Mouse (Mus musculus): ENCODE measurements around the gene Iqce. TPM values are rescaled to one million over a fixed set of nuclear protein-coding genes. Genes with fewer than 3 reads are reported as not detected.

The Iqce gene
- polyA plus RNA-seq, 1 experiment from 2014 or later: 9.6 TPM

- Histone ChIP-seq H3K27ac (ENCODE audit: low read length) (no peak overlapping the region), H3K9me3 (replicated peaks; ENCODE audit: control insufficient read depth, low read length) (no peaks in the 10 kb centered on the region), H3K4me3 (ENCODE audit: low read length) (no peak overlapping the region), H3K4me1 (ENCODE audit: control insufficient read depth, insufficient read depth, low read length) (0 out of 2 replicates have a peak, but pooled peaks cover 4% of the 10 kb centered on the region), H3K9ac (ENCODE audit: low read length) (no peak overlapping the region), H3K36me3 (ENCODE audit: control insufficient read depth, insufficient read depth) (peaks cover 16% of the 10 kb centered on the region), H3K4me2 (ENCODE audit: low read depth, low read length) (no peak overlapping the region), H3K27me3 (ENCODE audit: control insufficient read depth, insufficient read depth, low read length) (no peaks in the 10 kb centered on the region)
- ATAC-seq (replicated peaks; ENCODE audit: extremely low read depth, insufficient read depth, low FRiP score): no peak
- 21% methylated on average over 6 of the region's 6 CpGs for WGBS
Observed at GRCm38 (mm10) chr5:140619151-140619771, 82.9 kb downstream of the Iqce start.

- ATAC-seq (replicated peaks; ENCODE audit: extremely low read depth, insufficient read depth, low FRiP score): no peak
- 58% methylated on average over 5 of the region's 5 CpGs for WGBS
- no peak overlapping the region for H3K4me2 ChIP-seq (ENCODE audit: low read depth, low read length)
- H3K36me3 ChIP-seq (ENCODE audit: control insufficient read depth, insufficient read depth): peaks cover 4% of the 10 kb centered on the region
- H3K27ac ChIP-seq (ENCODE audit: low read length): no peak overlapping the region
- no peaks in the 10 kb centered on the region for H3K9me3 ChIP-seq (replicated peaks; ENCODE audit: control insufficient read depth, low read length)
- H3K4me3 ChIP-seq (ENCODE audit: low read length): no peak overlapping the region
- no peak overlapping the region for H3K9ac ChIP-seq (ENCODE audit: low read length)
- 0 out of 2 replicates have a peak, but pooled peaks cover 4% of the 10 kb centered on the region for H3K4me1 ChIP-seq (ENCODE audit: control insufficient read depth, insufficient read depth, low read length)
- H3K27me3 ChIP-seq (ENCODE audit: control insufficient read depth, insufficient read depth, low read length): no peaks in the 10 kb centered on the region
Observed at GRCm38 (mm10) chr5:140617714-140618113, 84.5 kb downstream of the Iqce start.

- 0 out of 2 replicates have a peak overlapping the region, but pooled peaks have one; percentile 45 for H3K27ac ChIP-seq (ENCODE audit: low read length)
- 55% methylated on average over 9 of the region's 9 CpGs for WGBS
- no peak overlapping the region for H3K9ac ChIP-seq (ENCODE audit: low read length)
Observed at GRCm38 (mm10) chr5:140616691-140617090, 85.5 kb downstream of the Iqce start.

GRCm38 (mm10) chr5:140616110-140616503, 86.1 kb downstream of the Iqce start:
- peaks cover 12% of the 10 kb centered on the region for H3K4me1 ChIP-seq (ENCODE audit: control insufficient read depth, insufficient read depth, low read length)
- H3K9me3 ChIP-seq (replicated peaks; ENCODE audit: control insufficient read depth, low read length): no peaks in the 10 kb centered on the region
- WGBS: 74% methylated on average over 6 of the region's 6 CpGs
- H3K36me3 ChIP-seq (ENCODE audit: control insufficient read depth, insufficient read depth): no peaks in the 10 kb centered on the region
- no peak overlapping the region for H3K4me2 ChIP-seq (ENCODE audit: low read depth, low read length)
- H3K4me3 ChIP-seq (ENCODE audit: low read length): no peak overlapping the region
- no peak overlapping the region for H3K27ac ChIP-seq (ENCODE audit: low read length)
- ATAC-seq (replicated peaks; ENCODE audit: extremely low read depth, insufficient read depth, low FRiP score): no peak
- no peak overlapping the region for H3K9ac ChIP-seq (ENCODE audit: low read length)
- no peaks in the 10 kb centered on the region for H3K27me3 ChIP-seq (ENCODE audit: control insufficient read depth, insufficient read depth, low read length)

More at GRCm38 (mm10) chr5:140616691-140617090, 85.5 kb downstream of the Iqce start:
- Histone ChIP-seq H3K36me3 (ENCODE audit: control insufficient read depth, insufficient read depth) (no peaks in the 10 kb centered on the region), H3K4me2 (ENCODE audit: low read depth, low read length) (no peak overlapping the region), H3K4me3 (ENCODE audit: low read length) (no peak overlapping the region), H3K4me1 (ENCODE audit: control insufficient read depth, insufficient read depth, low read length) (peaks cover 6% of the 10 kb centered on the region), H3K9me3 (replicated peaks; ENCODE audit: control insufficient read depth, low read length) (no peaks in the 10 kb centered on the region), H3K27me3 (ENCODE audit: control insufficient read depth, insufficient read depth, low read length) (no peaks in the 10 kb centered on the region)
- 0 out of 2 replicates have a peak, but pooled peaks have one; percentile 6 for ATAC-seq (replicated peaks; ENCODE audit: extremely low read depth, insufficient read depth, low FRiP score)

- peaks cover 18% of the 10 kb centered on the region for H3K4me1 ChIP-seq (ENCODE audit: control insufficient read depth, insufficient read depth, low read length)
- H3K27me3 ChIP-seq (ENCODE audit: control insufficient read depth, insufficient read depth, low read length): no peaks in the 10 kb centered on the region
- WGBS: 77% methylated on average over 10 of the region's 10 CpGs
- H3K9me3 ChIP-seq (replicated peaks; ENCODE audit: control insufficient read depth, low read length): no peaks in the 10 kb centered on the region
- no peaks in the 10 kb centered on the region for H3K36me3 ChIP-seq (ENCODE audit: control insufficient read depth, insufficient read depth)
- ATAC-seq (replicated peaks; ENCODE audit: extremely low read depth, insufficient read depth, low FRiP score): no peak
- H3K4me3 ChIP-seq (ENCODE audit: low read length): no peak overlapping the region
- no peak overlapping the region for H3K9ac ChIP-seq (ENCODE audit: low read length)
- no peak overlapping the region for H3K27ac ChIP-seq (ENCODE audit: low read length)
- H3K4me2 ChIP-seq (ENCODE audit: low read depth, low read length): no peak overlapping the region
Observed at GRCm38 (mm10) chr5:140615321-140616109, 86.7 kb downstream of the Iqce start.

GRCm38 (mm10) chr5:140614837-140615236, 87.3 kb downstream of the Iqce start:
- Histone ChIP-seq H3K27ac (ENCODE audit: low read length) (no peak overlapping the region), H3K27me3 (ENCODE audit: control insufficient read depth, insufficient read depth, low read length) (peaks cover under 1% of the 10 kb centered on the region), H3K9me3 (replicated peaks; ENCODE audit: control insufficient read depth, low read length) (no peaks in the 10 kb centered on the region), H3K9ac (ENCODE audit: low read length) (no peak overlapping the region), H3K4me1 (ENCODE audit: control insufficient read depth, insufficient read depth, low read length) (peaks cover 25% of the 10 kb centered on the region), H3K4me2 (ENCODE audit: low read depth, low read length) (no peak overlapping the region), H3K36me3 (ENCODE audit: control insufficient read depth, insufficient read depth) (no peaks in the 10 kb centered on the region), H3K4me3 (ENCODE audit: low read length) (no peak overlapping the region)
- 84% methylated on average over 4 of the region's 4 CpGs for WGBS
- ATAC-seq (replicated peaks; ENCODE audit: extremely low read depth, insufficient read depth, low FRiP score): no peak

GRCm38 (mm10) chr5:140614141-140614540, 88.0 kb downstream of the Iqce start:
- Histone ChIP-seq H3K4me2 (ENCODE audit: low read depth, low read length) (no peak overlapping the region), H3K4me3 (ENCODE audit: low read length) (no peak overlapping the region), H3K9ac (ENCODE audit: low read length) (no peak overlapping the region), H3K36me3 (ENCODE audit: control insufficient read depth, insufficient read depth) (no peaks in the 10 kb centered on the region), H3K4me1 (ENCODE audit: control insufficient read depth, insufficient read depth, low read length) (peaks cover 30% of the 10 kb centered on the region), H3K27ac (ENCODE audit: low read length) (no peak overlapping the region), H3K9me3 (replicated peaks; ENCODE audit: control insufficient read depth, low read length) (no peaks in the 10 kb centered on the region), H3K27me3 (ENCODE audit: control insufficient read depth, insufficient read depth, low read length) (peaks cover 6% of the 10 kb centered on the region)
- WGBS: 97% methylated on average over 10 of the region's 10 CpGs
- no peak for ATAC-seq (replicated peaks; ENCODE audit: extremely low read depth, insufficient read depth, low FRiP score)

- no peak for ATAC-seq (replicated peaks; ENCODE audit: extremely low read depth, insufficient read depth, low FRiP score)
- no peaks in the 10 kb centered on the region for H3K9me3 ChIP-seq (replicated peaks; ENCODE audit: control insufficient read depth, low read length)
- H3K27ac ChIP-seq (ENCODE audit: low read length): no peak overlapping the region
- H3K9ac ChIP-seq (ENCODE audit: low read length): no peak overlapping the region; the same call in 1 of the 2 replicates
- H3K27me3 ChIP-seq (ENCODE audit: control insufficient read depth, insufficient read depth, low read length): peaks cover 24% of the 10 kb centered on the region
- H3K36me3 ChIP-seq (ENCODE audit: control insufficient read depth, insufficient read depth): no peaks in the 10 kb centered on the region
- H3K4me1 ChIP-seq (ENCODE audit: control insufficient read depth, insufficient read depth, low read length): peaks cover 44% of the 10 kb centered on the region
- H3K4me3 ChIP-seq (ENCODE audit: low read length): no peak overlapping the region
- H3K4me2 ChIP-seq (ENCODE audit: low read depth, low read length): no peak overlapping the region; the same call in 1 of the 2 replicates
- 79% methylated on average over 18 of the region's 18 CpGs for WGBS
Observed at GRCm38 (mm10) chr5:140612191-140612590, 90.0 kb downstream of the Iqce start.
